Mouse (Mus musculus) cerebellum, adult 2 months (tissue): ENCODE measurements around the gene Gm45717. TPM values are rescaled to one million over a fixed set of nuclear protein-coding genes. Genes with fewer than 3 reads are reported as not detected.

Source experiments
- DNase-seq, 2 experiments: peaks; one replicate each; pipeline ENCODE4 v3.0.0; 2021
- H3K27ac ChIP-seq: fragments of 200-500 bp; 2 replicates; pipeline ENCODE4 v1.5.1; 2012; ENCODE audit warnings: low read length, control low read depth, inconsistent platforms; ENCODE audit not compliant: insufficient read depth
- H3K27me3 ChIP-seq: fragments of 200-500 bp; 2 replicates; pipeline ENCODE4 v1.6.1; 2012; ENCODE audit warnings: inconsistent platforms, mild to moderate bottlenecking, low read length, moderate library complexity; ENCODE audit not compliant: control insufficient read depth, insufficient read depth
- H3K4me1 ChIP-seq: fragments of 200-500 bp; 2 replicates; pipeline ENCODE4 v1.6.1; 2011; ENCODE audit warnings: low read length; ENCODE audit not compliant: control insufficient read depth, insufficient read depth
- H3K4me3 ChIP-seq: fragments of 200-500 bp; replicated peaks from 2 replicates; pipeline ENCODE3; 2011; ENCODE audit warnings: mild to moderate bottlenecking, low read depth, low read length, control low read depth; ENCODE audit not compliant: insufficient read depth
- CTCF ChIP-seq: fragments of 200-500 bp; IDR thresholded peaks from 2 replicates; pipeline ENCODE4 v1.5.1; 2011; ENCODE audit warnings: low read depth, mild to moderate bottlenecking, control low read depth, low read length, moderate library complexity, borderline replicate concordance; ENCODE audit not compliant: insufficient read depth
- POLR2A ChIP-seq: fragments of 200-500 bp; IDR thresholded peaks from 2 replicates; pipeline ENCODE4 v1.6.1; 2011; ENCODE audit warnings: low read length, control low read depth, borderline replicate concordance; ENCODE audit not compliant: insufficient read depth
- WGBS: fragments of 180-500 bp; shearing (Covaris S2); methylation state at CpG from one replicate; pipeline ENCODE4 v1.1.7; 2018; 5-methylcytosine and 5-hydroxymethylcytosine counted together
- polyA plus RNA-seq: library from polyadenylated mRNA; depleted of rRNA; stranded (reverse); fragments of >200 nt; gene quantifications from 2 replicates; pipeline ENCODE4 v1.2.3, GENCODE M21; 2012

Gene Gm45717
- polyA plus RNA-seq, 1 experiment, result not detected

GRCm38 (mm10) chr7:140945247-140945646, 10.5 kb downstream of the Gm45717 start:
- no peak for TF ChIP-seq CTCF
- no peak for TF ChIP-seq POLR2A
- no peaks in the 10 kb centered on the region for H3K4me1 ChIP-seq
- no peak overlapping the region for H3K27ac ChIP-seq
- no peaks in the 10 kb centered on the region for H3K27me3 ChIP-seq
- WGBS, result 92% methylated on average over 5 of the region's 5 CpGs
- H3K4me3 ChIP-seq, result no peak overlapping the region
- no peak for DNase-seq

GRCm38 (mm10) chr7:140944236-140944635, 11.5 kb downstream of the Gm45717 start:
- WGBS, result 82% methylated on average over 7 of the region's 7 CpGs
- no peak for DNase-seq
- no peak overlapping the region for H3K27ac ChIP-seq
- no peak overlapping the region for H3K4me3 ChIP-seq
- no peak for TF ChIP-seq CTCF
- TF ChIP-seq POLR2A, result no peak
- no peaks in the 10 kb centered on the region for H3K4me1 ChIP-seq
- H3K27me3 ChIP-seq, result no peaks in the 10 kb centered on the region

- H3K4me3 ChIP-seq, result no peak overlapping the region
- TF ChIP-seq POLR2A, result no peak
- no peak for TF ChIP-seq CTCF
- no peak overlapping the region for H3K27ac ChIP-seq
- WGBS, result 75% methylated on average over 4 of the region's 4 CpGs
- no peaks in the 10 kb centered on the region for H3K27me3 ChIP-seq
- no peaks in the 10 kb centered on the region for H3K4me1 ChIP-seq
- DNase-seq, result no peak
These were observed 12.4 kb downstream of the Gm45717 start for GRCm38 (mm10) chr7:140943356-140943755.

- DNase-seq, result no peak
- no peak overlapping the region for H3K4me3 ChIP-seq
- no peaks in the 10 kb centered on the region for H3K27me3 ChIP-seq
- no peaks in the 10 kb centered on the region for H3K4me1 ChIP-seq
- 94% methylated on average over 10 of the region's 10 CpGs for WGBS
- TF ChIP-seq POLR2A, result no peak
- no peak for TF ChIP-seq CTCF
- no peak overlapping the region for H3K27ac ChIP-seq
These were observed 12.9 kb downstream of the Gm45717 start for GRCm38 (mm10) chr7:140942811-140943210.

- no peak overlapping the region for H3K27ac ChIP-seq
- 60% methylated on average over 9 of the region's 9 CpGs for WGBS
- H3K4me3 ChIP-seq, result no peak overlapping the region
- no peak for DNase-seq
- no peak for TF ChIP-seq CTCF
- TF ChIP-seq POLR2A, result no peak
- no peaks in the 10 kb centered on the region for H3K27me3 ChIP-seq
- H3K4me1 ChIP-seq, result no peaks in the 10 kb centered on the region
These were observed 13.4 kb downstream of the Gm45717 start for GRCm38 (mm10) chr7:140942341-140942740.

DNA sequence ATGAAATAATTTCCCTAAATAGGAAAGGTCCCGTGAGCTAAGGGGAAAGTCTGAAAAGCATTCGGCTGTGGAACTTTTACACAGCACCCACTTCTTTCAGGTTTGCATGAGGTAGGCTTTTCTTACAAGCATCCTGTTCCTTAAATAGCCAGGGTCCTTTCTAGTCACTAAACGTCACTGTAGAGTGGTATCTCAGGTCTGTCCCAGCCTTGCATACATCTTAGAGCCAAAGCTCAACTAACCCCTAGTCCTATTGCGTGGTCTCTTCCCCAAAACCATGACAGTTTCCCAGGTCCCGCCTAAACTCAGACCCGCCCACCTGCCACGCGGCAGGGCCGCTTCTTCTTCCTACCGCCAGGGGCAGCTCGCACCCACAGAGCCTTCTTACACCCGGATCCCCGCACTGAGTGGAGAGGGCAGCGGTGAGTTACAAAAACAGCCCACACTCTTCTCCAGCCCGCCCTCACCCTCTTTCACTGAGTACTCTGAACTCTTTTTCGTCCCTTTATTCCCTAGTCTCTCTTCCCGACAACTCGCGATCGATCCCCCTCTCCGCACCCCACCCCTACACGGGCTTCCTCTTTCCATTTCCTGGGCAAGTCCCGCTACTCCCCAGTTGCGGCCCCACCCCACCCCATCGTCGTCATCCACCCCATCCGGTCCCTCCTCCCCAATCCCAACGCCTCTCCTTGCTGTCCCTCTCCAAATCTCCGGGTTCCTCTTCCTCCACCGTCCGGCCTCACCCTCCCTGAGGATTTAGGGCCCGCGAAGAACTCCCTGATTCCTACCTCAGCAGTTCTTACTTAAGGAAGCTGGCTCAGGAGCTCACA, 14.3 kb downstream of the Gm45717 start, which contains the start of gene Pgghg:
TSS of gene Pgghg (plus strand) at position 170 of the 830 bp plus-strand sequence.
- peak within 1 kb of the TSS; percentile 41 for H3K4me3 ChIP-seq
- TF ChIP-seq POLR2A (no peak), CTCF (peak; percentile 76)
- peak; percentile 50 to 53 for DNase-seq
- no peak within 1 kb of the TSS for H3K27ac ChIP-seq
- H3K27me3 ChIP-seq, result no peaks in the 10 kb centered on the region
- no peaks in the 10 kb centered on the region for H3K4me1 ChIP-seq
- WGBS, result 4% methylated on average over 33 of the region's 33 CpGs

DNA sequence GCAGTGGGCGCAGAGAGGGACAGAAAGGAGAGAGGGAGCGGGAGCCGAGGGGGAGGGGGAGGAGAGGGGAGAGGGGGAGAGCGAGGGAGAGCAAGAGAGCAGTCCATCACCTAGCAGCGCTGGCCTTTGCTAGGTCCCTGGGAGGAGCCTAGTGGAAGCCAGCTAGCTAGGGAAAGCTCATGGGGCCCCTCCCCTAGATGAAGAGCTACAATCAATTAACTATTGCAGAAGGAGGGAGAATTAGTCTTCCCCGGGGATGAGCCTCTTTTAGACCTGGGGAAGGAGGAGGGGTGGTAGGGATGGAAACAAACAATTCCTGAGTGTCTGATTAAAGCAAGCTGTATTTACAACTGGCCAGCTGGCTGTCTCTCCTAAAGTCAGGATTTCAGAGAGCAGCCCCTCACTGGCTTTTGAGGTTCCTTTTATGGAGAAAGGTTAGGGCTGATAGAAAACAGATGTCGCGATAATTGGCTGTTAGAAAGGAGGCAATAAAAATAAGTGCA, 16.0 kb downstream of the Gm45717 start:
- DNase-seq, result no peak
- WGBS, result 23% methylated on average over 8 of the region's 8 CpGs
- TF ChIP-seq POLR2A (no peak), CTCF (no peak)
- H3K4me1 ChIP-seq, result no peaks in the 10 kb centered on the region
- no peaks in the 10 kb centered on the region; the same call in 1 of the 2 replicates for H3K27me3 ChIP-seq
- H3K4me3 ChIP-seq, result no peak overlapping the region
- H3K27ac ChIP-seq, result no peak overlapping the region

DNA sequence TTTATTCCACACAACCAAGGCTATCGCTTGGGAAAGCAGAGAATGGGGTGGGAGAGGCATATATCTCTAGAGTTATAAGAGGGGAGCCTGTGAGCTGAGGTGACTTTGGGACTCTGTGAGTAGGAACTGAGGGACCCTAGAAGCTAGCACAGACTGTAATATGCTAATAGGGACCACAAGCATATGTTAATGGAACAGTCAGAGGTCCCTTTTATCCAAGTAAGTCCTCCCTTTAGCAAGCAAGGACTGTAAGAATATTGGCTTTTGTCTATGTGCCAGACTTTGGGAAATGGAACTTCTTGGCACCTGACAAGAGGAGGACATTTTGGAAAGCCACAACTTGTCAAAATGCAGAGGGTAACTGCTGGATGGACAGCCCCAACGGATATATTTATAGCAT, 16.8 kb downstream of the Gm45717 start:
- 23% methylated on average over 2 of the region's 2 CpGs for WGBS
- H3K4me1 ChIP-seq, result no peaks in the 10 kb centered on the region
- H3K27ac ChIP-seq, result no peak overlapping the region
- TF ChIP-seq CTCF (no peak), POLR2A (no peak)
- DNase-seq, result no peak
- no peak overlapping the region for H3K4me3 ChIP-seq
- H3K27me3 ChIP-seq, result no peaks in the 10 kb centered on the region; the same call in 1 of the 2 replicates
